Mouse (Mus musculus) hindbrain, embryonic 15.5 days (tissue): ENCODE measurements at regions not wholly inside any gene's neighbourhood (a gene's known extent, or its start where the extent isn't known, plus 50 kb on each side); places are given as distances from the start of the nearest gene placed in this dataset.

Source experiments
- ATAC-seq: fragments of 200-750 bp; cut with Nextera tagmentation; 2 replicates; pipeline ENCODE4 v1.8.0; 2017; ENCODE audit warnings: low read depth, moderate number of reproducible peaks, moderate TSS enrichment; ENCODE audit not compliant: low FRiP score
- H3K27ac ChIP-seq: fragments of 300-500 bp; sonication (generic); replicated peaks from 2 replicates; pipeline ENCODE4 v1.5.1; 2015; ENCODE audit warnings: mild to moderate bottlenecking, inconsistent platforms
- H3K27me3 ChIP-seq: fragments of 300-500 bp; sonication (generic); 2 replicates; pipeline ENCODE4 v1.6.1; 2015; ENCODE audit warnings: control low read depth, inconsistent platforms
- H3K36me3 ChIP-seq: fragments of 300-500 bp; sonication (generic); 2 replicates; pipeline ENCODE4 v1.6.1; 2015; ENCODE audit warnings: control low read depth, inconsistent platforms
- H3K4me1 ChIP-seq: fragments of 300-500 bp; sonication (generic); replicated peaks from 2 replicates; pipeline ENCODE4 v1.6.1; 2015; ENCODE audit warnings: control low read depth, inconsistent platforms
- H3K4me2 ChIP-seq: fragments of 300-500 bp; sonication (generic); 2 replicates; pipeline ENCODE4 v1.6.1; 2015; ENCODE audit warnings: moderate library complexity, mild to moderate bottlenecking, inconsistent platforms
- H3K4me3 ChIP-seq: fragments of 300-500 bp; sonication (generic); 2 replicates; pipeline ENCODE4 v1.5.1; 2015; ENCODE audit warnings: mild to moderate bottlenecking, inconsistent platforms
- H3K9ac ChIP-seq: fragments of 300-500 bp; sonication (generic); 2 replicates; pipeline ENCODE4 v1.6.1; 2015; ENCODE audit warnings: inconsistent platforms
- H3K9me3 ChIP-seq: fragments of 300-500 bp; sonication (generic); 2 replicates; pipeline ENCODE4 v1.6.1; 2016; ENCODE audit warnings: control low read depth, inconsistent platforms
- WGBS: fragments of 180-500 bp; shearing (Covaris S2); methylation state at CpG from one replicate; pipeline ENCODE4 v1.1.7; 2015; 5-methylcytosine and 5-hydroxymethylcytosine counted together

GRCm38 (mm10) chr7:98768460-98768859 lies 65.6 kb downstream of the Thap12 start:
- Histone ChIP-seq H3K4me1 (peaks cover 12% of the 10 kb centered on the region), H3K27me3 (no peaks in the 10 kb centered on the region), H3K4me2 (no peak overlapping the region), H3K4me3 (no peak overlapping the region), H3K36me3 (no peaks in the 10 kb centered on the region), H3K9ac (no peak overlapping the region), H3K9me3 (no peaks in the 10 kb centered on the region), H3K27ac (no peak overlapping the region)
- 80% methylated on average over 2 of the region's 2 CpGs for WGBS
- no peak for ATAC-seq

- Histone ChIP-seq H3K36me3 (no peaks in the 10 kb centered on the region), H3K27me3 (no peaks in the 10 kb centered on the region), H3K4me2 (no peak overlapping the region), H3K9me3 (no peaks in the 10 kb centered on the region), H3K4me3 (no peak overlapping the region), H3K27ac (no peak overlapping the region), H3K4me1 (peaks cover 12% of the 10 kb centered on the region), H3K9ac (no peak overlapping the region)
- 50% methylated on average over 1 of the region's 1 CpGs for WGBS
- 0 out of 2 replicates have a peak, but pooled peaks have one; percentile 19 for ATAC-seq
Observed at GRCm38 (mm10) chr7:98769111-98769734, 65.7 kb upstream of the Wnt11 start.

DNA sequence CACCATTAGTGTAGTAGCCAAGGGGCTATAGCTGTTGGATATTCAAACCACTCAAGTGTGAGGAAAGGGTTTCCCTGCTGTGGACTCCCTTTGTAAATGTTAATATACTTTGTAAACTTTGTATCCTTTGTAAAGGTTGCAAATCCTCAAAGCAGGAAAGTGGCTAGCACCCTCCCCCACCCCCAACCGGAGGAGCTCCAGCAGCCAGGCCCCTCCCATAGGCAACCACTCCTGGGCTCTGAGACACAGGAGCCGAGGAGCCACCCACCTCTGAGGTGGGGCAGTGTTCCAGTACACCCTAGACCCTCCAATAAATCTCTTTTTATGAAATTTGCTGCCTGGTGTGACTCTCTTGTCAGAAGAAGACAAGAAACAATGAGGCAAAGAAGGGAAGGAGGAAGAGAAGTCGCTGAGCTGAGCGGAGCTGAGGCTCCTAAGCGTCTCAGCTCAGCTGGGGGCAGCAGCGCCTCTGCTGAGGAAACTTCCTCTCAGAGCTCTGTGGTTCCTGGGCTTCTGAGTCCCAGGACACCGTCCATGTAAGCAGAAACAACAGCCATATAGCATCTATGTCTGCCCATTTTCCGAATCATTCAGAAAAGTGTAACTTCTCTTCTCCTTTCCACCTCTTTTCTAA lies 64.5 kb upstream of the Wnt11 start:
- Histone ChIP-seq H3K4me3 (no peak overlapping the region), H3K4me2 (no peak overlapping the region), H3K4me1 (peaks cover 12% of the 10 kb centered on the region), H3K27me3 (no peaks in the 10 kb centered on the region), H3K36me3 (no peaks in the 10 kb centered on the region), H3K27ac (no peak overlapping the region), H3K9me3 (no peaks in the 10 kb centered on the region), H3K9ac (no peak overlapping the region)
- 10% methylated on average over 8 of the region's 8 CpGs for WGBS
- no peak for ATAC-seq

DNA sequence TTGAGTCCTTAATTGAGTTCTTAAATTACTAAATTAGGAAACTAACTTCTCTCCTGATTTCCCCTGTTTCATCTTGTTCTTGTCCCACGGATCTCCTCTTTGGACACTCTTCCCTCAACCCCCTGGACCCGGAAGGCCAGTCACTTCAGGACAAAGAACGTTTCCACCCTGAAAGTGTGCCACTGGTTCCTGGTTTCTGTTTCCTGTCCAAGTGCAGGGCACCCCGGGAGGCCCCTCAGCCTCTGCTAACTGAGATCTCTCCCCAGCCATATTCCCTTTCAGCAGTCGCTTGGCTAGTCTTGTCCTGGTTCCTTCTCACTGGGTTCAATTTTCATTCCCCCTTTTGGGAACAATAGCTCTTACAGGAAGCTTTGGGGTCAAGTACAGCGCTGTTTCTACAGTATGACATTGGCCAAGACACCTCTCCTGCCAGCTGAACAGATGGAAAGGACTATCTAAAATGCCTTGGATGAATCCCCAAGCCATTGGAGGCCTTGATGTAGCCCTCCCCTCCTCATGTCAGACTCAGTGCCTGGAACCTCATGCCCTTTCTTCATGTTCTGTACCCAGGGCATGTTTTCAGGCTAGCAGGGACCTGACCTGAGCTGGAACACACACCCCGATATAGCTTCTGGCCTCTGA lies 63.7 kb upstream of the Wnt11 start:
- ATAC-seq = no peak

GRCm38 (mm10) chr7:98774597-98774996 lies 60.3 kb upstream of the Wnt11 start:
- 58% methylated on average over 4 of the region's 4 CpGs for WGBS
- peaks cover 8% of the 10 kb centered on the region for H3K4me1 ChIP-seq
- no peak overlapping the region for H3K4me3 ChIP-seq
- H3K9ac ChIP-seq = no peak overlapping the region
- H3K4me2 ChIP-seq = no peak overlapping the region
- ATAC-seq = no peak
- H3K27ac ChIP-seq = no peak overlapping the region
- no peaks in the 10 kb centered on the region for H3K9me3 ChIP-seq
- no peaks in the 10 kb centered on the region for H3K36me3 ChIP-seq
- no peaks in the 10 kb centered on the region for H3K27me3 ChIP-seq

More for the DNA sequence above, 63.7 kb upstream of the Wnt11 start:
- H3K9ac ChIP-seq = no peak overlapping the region
- no peak overlapping the region for H3K4me3 ChIP-seq
- no peaks in the 10 kb centered on the region for H3K9me3 ChIP-seq
- no peak overlapping the region for H3K4me2 ChIP-seq
- WGBS = 53% methylated on average over 7 of the region's 7 CpGs
- no peaks in the 10 kb centered on the region for H3K36me3 ChIP-seq
- H3K27ac ChIP-seq = no peak overlapping the region
- H3K4me1 ChIP-seq = peaks cover 12% of the 10 kb centered on the region
- no peaks in the 10 kb centered on the region for H3K27me3 ChIP-seq

- H3K9ac ChIP-seq = no peak overlapping the region
- ATAC-seq = no peak
- H3K4me1 ChIP-seq = peaks cover 8% of the 10 kb centered on the region
- no peaks in the 10 kb centered on the region for H3K9me3 ChIP-seq
- no peaks in the 10 kb centered on the region for H3K36me3 ChIP-seq
- no peak overlapping the region for H3K27ac ChIP-seq
- H3K27me3 ChIP-seq = no peaks in the 10 kb centered on the region
- H3K4me2 ChIP-seq = no peak overlapping the region
- 81% methylated on average over 8 of the region's 8 CpGs for WGBS
- H3K4me3 ChIP-seq = no peak overlapping the region
Observed at GRCm38 (mm10) chr7:98775031-98775430, 59.9 kb upstream of the Wnt11 start.

DNA sequence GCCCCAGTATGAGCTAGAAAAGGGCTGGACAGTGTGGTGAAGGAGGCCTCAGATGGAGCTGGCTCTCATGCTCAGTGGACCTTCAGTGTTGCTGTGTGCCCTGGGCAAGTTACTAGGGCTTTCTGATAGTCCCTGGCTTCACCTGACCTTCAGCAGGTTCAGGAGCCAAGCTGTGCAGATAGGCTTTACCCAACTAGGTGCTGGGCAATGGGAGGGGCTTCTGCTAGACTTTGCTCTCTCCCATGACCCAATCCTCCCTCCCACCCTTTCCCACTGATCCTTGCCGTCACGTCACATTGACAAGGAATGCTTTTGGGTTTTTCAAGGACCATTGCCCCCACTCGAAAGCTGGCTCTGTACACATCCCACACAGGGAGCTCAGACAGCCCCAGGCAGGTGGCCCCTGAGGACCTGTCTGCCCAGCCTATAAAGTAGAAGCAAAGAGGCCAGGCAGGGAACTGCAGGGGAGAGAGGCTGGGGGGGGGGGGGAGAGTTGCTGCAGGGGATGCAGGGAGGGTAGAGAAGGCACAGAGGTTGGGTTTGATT lies 57.5 kb upstream of the Wnt11 start:
- WGBS = 49% methylated on average over 3 of the region's 3 CpGs
- no peak overlapping the region for H3K4me3 ChIP-seq
- no peaks in the 10 kb centered on the region for H3K36me3 ChIP-seq
- H3K4me1 ChIP-seq = no peaks in the 10 kb centered on the region
- no peak overlapping the region for H3K4me2 ChIP-seq
- no peaks in the 10 kb centered on the region for H3K9me3 ChIP-seq
- H3K27ac ChIP-seq = no peak overlapping the region
- ATAC-seq = no peak
- no peak overlapping the region for H3K9ac ChIP-seq
- H3K27me3 ChIP-seq = no peaks in the 10 kb centered on the region

DNA sequence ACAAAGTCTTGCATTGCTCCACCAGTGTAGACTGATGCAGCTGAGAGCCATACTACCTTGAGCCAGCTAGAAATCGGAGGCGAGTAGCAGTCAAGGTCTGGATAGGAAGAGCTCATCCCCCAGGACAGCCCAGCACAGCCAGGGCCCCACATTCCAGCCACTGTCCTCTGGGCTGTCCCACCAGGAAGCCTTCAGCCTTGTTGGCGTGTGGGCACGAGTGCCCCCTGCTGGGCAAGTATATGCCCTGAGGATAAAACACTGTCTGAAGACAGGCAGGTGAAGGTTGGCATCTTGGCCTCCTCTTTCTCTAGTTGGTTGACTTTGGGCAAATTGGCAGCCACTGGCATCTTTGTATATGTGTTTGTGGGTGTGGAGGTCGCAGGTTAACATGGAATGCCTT lies 56.0 kb upstream of the Wnt11 start:
- Histone ChIP-seq H3K9me3 (no peaks in the 10 kb centered on the region), H3K4me3 (no peak overlapping the region), H3K9ac (no peak overlapping the region), H3K27ac (no peak overlapping the region), H3K4me1 (peaks cover 7% of the 10 kb centered on the region), H3K27me3 (no peaks in the 10 kb centered on the region), H3K36me3 (no peaks in the 10 kb centered on the region), H3K4me2 (no peak overlapping the region)
- no peak for ATAC-seq
- 24% methylated on average over 5 of the region's 5 CpGs for WGBS

- WGBS = 40% methylated on average over 5 of the region's 5 CpGs
Observed at GRCm38 (mm10) chr7:98783521-98783920, 51.4 kb upstream of the Wnt11 start.

DNA sequence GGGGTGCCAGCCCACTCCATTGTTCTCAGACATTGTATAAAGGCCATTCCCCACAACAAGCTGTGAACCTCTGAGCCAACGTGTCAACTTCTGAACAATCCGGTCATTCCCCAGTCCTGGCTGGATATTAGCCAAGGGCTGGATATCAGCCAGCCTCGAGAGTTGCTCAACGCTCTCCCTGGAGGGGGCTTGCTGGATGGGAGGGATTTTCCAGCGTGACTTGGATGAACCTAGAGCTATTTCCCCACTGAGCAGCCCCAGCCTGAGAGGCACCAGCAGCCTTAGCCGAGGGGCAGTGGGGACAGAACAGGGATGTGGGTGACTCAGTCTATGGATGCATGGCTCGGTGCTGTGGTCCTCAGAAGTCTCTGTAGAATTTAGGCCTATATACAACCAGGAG lies 51.0 kb upstream of the Wnt11 start:
- peak overlapping the region; percentile 7; the same call in 1 of the 2 replicates for H3K4me2 ChIP-seq
- H3K4me1 ChIP-seq = peaks cover 18% of the 10 kb centered on the region
- no peaks in the 10 kb centered on the region for H3K9me3 ChIP-seq
- no peak overlapping the region for H3K9ac ChIP-seq
- no peaks in the 10 kb centered on the region for H3K36me3 ChIP-seq
- no peak overlapping the region for H3K4me3 ChIP-seq
- 14% methylated on average over 7 of the region's 7 CpGs for WGBS
- H3K27me3 ChIP-seq = no peaks in the 10 kb centered on the region
- peak overlapping the region; percentile 66 for H3K27ac ChIP-seq
- ATAC-seq = peak; percentile 74

More at GRCm38 (mm10) chr7:98783521-98783920, 51.4 kb upstream of the Wnt11 start:
- Histone ChIP-seq H3K4me1 (peaks cover 18% of the 10 kb centered on the region), H3K4me2 (no peak overlapping the region), H3K9me3 (no peaks in the 10 kb centered on the region), H3K27ac (peak overlapping the region; percentile 59), H3K4me3 (no peak overlapping the region), H3K9ac (no peak overlapping the region), H3K27me3 (no peaks in the 10 kb centered on the region), H3K36me3 (no peaks in the 10 kb centered on the region)
- ATAC-seq = no peak

DNA sequence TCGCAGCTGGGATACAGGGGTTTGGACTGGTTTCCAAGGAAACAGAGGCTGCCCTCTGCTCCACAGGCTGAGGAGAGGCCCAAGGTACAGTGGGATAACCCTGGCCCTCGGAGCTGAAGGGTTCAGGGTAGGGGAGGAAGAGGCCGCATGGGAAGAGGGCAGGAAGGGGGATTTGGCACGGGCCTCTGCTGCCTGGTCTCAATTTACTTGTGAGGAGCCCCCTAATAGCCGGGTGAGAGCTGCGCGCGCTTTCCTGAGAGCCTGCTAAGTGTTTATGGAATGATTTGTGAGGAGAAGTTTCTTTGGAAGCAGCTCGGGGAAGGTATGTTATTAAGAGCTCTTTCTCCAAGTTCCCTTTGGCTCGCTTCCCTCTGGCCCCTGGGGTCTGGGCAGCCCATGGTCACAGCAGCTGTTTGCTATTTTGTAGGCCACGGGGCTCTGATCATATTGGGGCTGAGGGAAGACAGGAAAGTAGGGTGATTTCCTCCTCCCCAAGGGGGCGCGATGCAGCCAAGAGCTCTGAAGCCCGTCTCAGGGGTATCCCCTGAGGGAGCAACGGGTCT lies 50.5 kb upstream of the Wnt11 start:
- Histone ChIP-seq H3K27ac (peak overlapping the region; percentile 66), H3K4me1 (peaks cover 18% of the 10 kb centered on the region), H3K4me2 (peak overlapping the region; percentile 7; the same call in 1 of the 2 replicates), H3K27me3 (no peaks in the 10 kb centered on the region), H3K4me3 (no peak overlapping the region), H3K9me3 (no peaks in the 10 kb centered on the region), H3K36me3 (no peaks in the 10 kb centered on the region), H3K9ac (no peak overlapping the region)
- 36% methylated on average over 15 of the region's 15 CpGs for WGBS
- ATAC-seq = no peak
